8 mouse cellular contexts compared by ENCODE assay signal in the genomic region with DNA sequence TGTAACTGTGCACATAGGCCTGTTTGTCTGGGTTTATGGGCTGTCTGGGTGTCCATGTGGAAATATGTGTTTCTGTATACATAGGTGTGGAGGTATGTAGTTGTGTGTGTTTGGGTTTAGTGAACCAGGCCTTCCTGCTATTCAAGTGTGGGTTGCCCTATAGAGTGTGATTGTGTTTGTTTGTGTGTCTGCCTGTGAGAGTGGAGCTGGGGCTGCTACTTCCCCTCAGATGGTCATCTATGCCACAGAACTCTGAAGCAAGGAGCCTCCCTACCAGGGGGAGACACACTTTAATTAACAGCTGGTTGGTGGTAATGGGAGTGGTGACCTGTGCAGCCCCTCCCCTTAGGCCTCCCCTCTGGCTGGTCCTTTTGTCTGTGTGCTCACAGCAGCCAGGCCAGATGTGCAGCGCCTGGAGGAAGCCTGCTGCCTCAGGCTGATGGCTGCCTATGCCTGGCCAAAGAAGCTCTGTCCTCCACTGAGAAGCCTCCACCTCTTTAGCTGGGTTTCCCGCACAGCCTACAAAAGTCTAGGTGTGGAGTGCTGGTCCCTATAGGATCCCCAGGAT. TPM values are rescaled to one million over a fixed set of nuclear protein-coding genes. Genes with fewer than 3 reads are reported as not detected.
A peak's percentile ranks its signal among the peaks of the same experiment; 100 is the strongest.
DNase-seq lines count a peak whose midpoint lies in the region; ATAC-seq and TF ChIP-seq lines count a peak whose summit lies in the region.

No protein-coding gene starts in this region.

- H3K9ac ChIP-seq in forebrain, postnatal 0 days = peak overlapping the region; percentile 70
- peak overlapping the region; percentile 72 for H3K9ac ChIP-seq in intestine, embryonic 15.5 days
- H3K9ac ChIP-seq in stomach, postnatal 0 days (ENCODE audit: low read length) = peak overlapping the region; percentile 54

- H3K27me3 ChIP-seq in thymus, adult 2 months (ENCODE audit: control insufficient read depth, insufficient read depth, low read length) = no peaks in the 10 kb centered on the region
- no peaks in the 10 kb centered on the region for H3K27me3 ChIP-seq in forebrain, postnatal 0 days (ENCODE audit: insufficient read depth, low read length)
- H3K27me3 ChIP-seq in intestine, embryonic 15.5 days (replicated peaks) = no peaks in the 10 kb centered on the region
- H3K27me3 ChIP-seq in stomach, postnatal 0 days (ENCODE audit: control insufficient read depth, insufficient read depth, low read length) = no peaks in the 10 kb centered on the region

- H3K36me3 ChIP-seq in thymus, adult 2 months (ENCODE audit: control insufficient read depth, insufficient read depth, low read length) = no peaks in the 10 kb centered on the region; the same call in 1 of the 2 replicates
- H3K36me3 ChIP-seq in forebrain, postnatal 0 days (ENCODE audit: insufficient read depth) = peaks cover 11% of the 10 kb centered on the region; the same call in 1 of the 2 replicates
- H3K36me3 ChIP-seq in intestine, embryonic 15.5 days = peaks cover 3% of the 10 kb centered on the region; the same call in 1 of the 2 replicates
- H3K36me3 ChIP-seq in stomach, postnatal 0 days (ENCODE audit: control insufficient read depth, insufficient read depth, low read length) = 0 out of 2 replicates have a peak, but pooled peaks cover 2% of the 10 kb centered on the region

- H3K4me1 ChIP-seq in thymus, adult 2 months (replicated peaks; ENCODE audit: control insufficient read depth, insufficient read depth, low read length) = peaks cover 11% of the 10 kb centered on the region
- 0 out of 2 replicates have a peak, but pooled peaks cover 3% of the 10 kb centered on the region for H3K4me1 ChIP-seq in forebrain, postnatal 0 days (ENCODE audit: insufficient read depth)
- H3K4me1 ChIP-seq in intestine, embryonic 15.5 days (replicated peaks) = peaks cover 20% of the 10 kb centered on the region
- 0 out of 2 replicates have a peak, but pooled peaks cover 2% of the 10 kb centered on the region for H3K4me1 ChIP-seq in stomach, postnatal 0 days (replicated peaks; ENCODE audit: control insufficient read depth, insufficient read depth)

- ATAC-seq in forebrain, postnatal 0 days = peak; percentile 26; the same call in 1 of the 2 replicates
- peak; percentile 34; the same call in 1 of the 2 replicates for ATAC-seq in intestine, embryonic 15.5 days
- peak; percentile 43 for ATAC-seq in megakaryocyte, adult 5-6 weeks (ENCODE audit: poor library complexity, severe bottlenecking)
- peak; percentile 34; the same call in 1 of the 2 replicates for ATAC-seq in stomach, postnatal 0 days (ENCODE audit: low FRiP score, low TSS enrichment)

- 0 out of 2 replicates have a peak overlapping the region, but pooled peaks have one; percentile 20 for H3K4me3 ChIP-seq in thymus, adult 2 months (ENCODE audit: control insufficient read depth, insufficient read depth, low read length)
- peak overlapping the region; percentile 68 for H3K4me3 ChIP-seq in forebrain, postnatal 0 days (ENCODE audit: low read depth, low read length)
- peak overlapping the region; percentile 61 for H3K4me3 ChIP-seq in intestine, embryonic 15.5 days (replicated peaks)
- H3K4me3 ChIP-seq in stomach, postnatal 0 days (ENCODE audit: low read depth, low read length) = peak overlapping the region; percentile 55

- 36% methylated on average over 2 of the region's 2 CpGs for WGBS in thymus, adult 2 months
- 0% methylated on average over 2 of the region's 2 CpGs for WGBS in forebrain, postnatal 0 days
- WGBS in intestine, embryonic 15.5 days = 12% methylated on average over 2 of the region's 2 CpGs
- WGBS in stomach, postnatal 0 days = 5% methylated on average over 2 of the region's 2 CpGs

- no peak for TF ChIP-seq POLR2A in thymus, adult 2 months (IDR thresholded peaks at IDR 0.05; ENCODE audit: control insufficient read depth, extremely low read depth, insufficient read depth, low read length, poor library complexity)

- peak; percentile 13 for DNase-seq in thymus, adult 2 months
- no peak for DNase-seq in thymus, postnatal 10 days (ENCODE audit: low spot score in 2 of 2)
- DNase-seq in forebrain, postnatal 0 days = no peak
- DNase-seq in stomach, postnatal 0 days (ENCODE audit: low spot score) = peak; percentile 18
- no peak for DNase-seq in layer of hippocampus, adult 18-20 months (ENCODE audit: low spot score in 2 of 2)
- DNase-seq in ovary, postnatal 14 days (ENCODE audit: low spot score) = no peak

- TF ChIP-seq EP300 in stomach, postnatal 0 days (optimal IDR thresholded peaks at IDR 0.05) = no peak

- H3K27ac ChIP-seq in thymus, adult 2 months (ENCODE audit: control insufficient read depth, insufficient read depth, low read length) = no peak overlapping the region
- no peak overlapping the region; the same call in 1 of the 2 replicates for H3K27ac ChIP-seq in forebrain, postnatal 0 days (ENCODE audit: low read depth, low read length)
- H3K27ac ChIP-seq in intestine, embryonic 15.5 days = peak overlapping the region; percentile 70
- peak overlapping the region; percentile 79 for H3K27ac ChIP-seq in stomach, postnatal 0 days (replicated peaks)

- TF ChIP-seq CTCF in thymus, adult 2 months (IDR thresholded peaks at IDR 0.05; ENCODE audit: borderline replicate concordance, control insufficient read depth, extremely low read depth, insufficient read depth, low read length, poor library complexity) = no peak
- no peak for TF ChIP-seq CTCF in forebrain, postnatal 0 days (IDR thresholded peaks at IDR 0.05; ENCODE audit: low read depth)
- no peak for TF ChIP-seq CTCF in stomach, postnatal 0 days (IDR thresholded peaks at IDR 0.05; ENCODE audit: low read depth)

- peak overlapping the region; percentile 52 for H3K4me2 ChIP-seq in forebrain, postnatal 0 days (ENCODE audit: low read depth)
- H3K4me2 ChIP-seq in intestine, embryonic 15.5 days (replicated peaks) = peak overlapping the region; percentile 79
- peak overlapping the region; percentile 71 for H3K4me2 ChIP-seq in stomach, postnatal 0 days (replicated peaks; ENCODE audit: low read depth)

- no peaks in the 10 kb centered on the region for H3K9me3 ChIP-seq in forebrain, postnatal 0 days (ENCODE audit: low read length)
- H3K9me3 ChIP-seq in intestine, embryonic 15.5 days = no peaks in the 10 kb centered on the region
- H3K9me3 ChIP-seq in stomach, postnatal 0 days (ENCODE audit: control insufficient read depth, low read length) = no peaks in the 10 kb centered on the region

RNA-seq across cellular contexts. Expression of a gene that starts 0.9 kb away (rescaled TPM):
- polyA plus RNA-seq in thymus, adult 2 months (2012; rRNA removed) = 116 and 130 TPM in 2 replicates
- total RNA-seq in forebrain, postnatal 0 days (2014; rRNA removed) = 53.2 and 56.6 TPM in 2 replicates
- 12.3 and 20.3 TPM in 2 replicates for polyA plus RNA-seq in forebrain, postnatal 0 days (2015; fragmentation: Nextera tagmentation; extraction: Ambion mirVana)
- polyA plus RNA-seq in intestine, embryonic 15.5 days (2015; fragmentation: Nextera tagmentation; extraction: Ambion mirVana) = 37.6 and 42.1 TPM in 2 replicates
- total RNA-seq in megakaryocyte, adult 5-6 weeks (2015) = 27.5 and 28.6 TPM in 2 replicates
- 39.7 and 41.6 TPM in 2 replicates for total RNA-seq in megakaryocyte, adult 5-6 weeks (2017)
- 12.5 and 15.1 TPM in 2 replicates for polyA plus RNA-seq in stomach, postnatal 0 days (2015; fragmentation: Nextera tagmentation; extraction: Ambion mirVana)
- 10 to 100 TPM; 18.7 to 20.3 TPM for total RNA-seq in layer of hippocampus, adult 18-20 months (2021)

RNA-seq across cellular contexts. Expression of a gene that starts 30.6 kb away (rescaled TPM):
- 12.4 and 14.9 TPM in 2 replicates for polyA plus RNA-seq in thymus, adult 2 months (2012; rRNA removed)
- 2.0 and 2.3 TPM in 2 replicates for total RNA-seq in forebrain, postnatal 0 days (2014; rRNA removed)
- 0.87 and 1.5 TPM in 2 replicates for polyA plus RNA-seq in forebrain, postnatal 0 days (2015; fragmentation: Nextera tagmentation; extraction: Ambion mirVana)
- polyA plus RNA-seq in intestine, embryonic 15.5 days (2015; fragmentation: Nextera tagmentation; extraction: Ambion mirVana) = 3.8 and 3.9 TPM in 2 replicates
- total RNA-seq in megakaryocyte, adult 5-6 weeks (2015) = 151 and 157 TPM in 2 replicates
- total RNA-seq in megakaryocyte, adult 5-6 weeks (2017) = 380 and 381 TPM in 2 replicates
- polyA plus RNA-seq in stomach, postnatal 0 days (2015; fragmentation: Nextera tagmentation; extraction: Ambion mirVana) = 0.98 and 1.5 TPM in 2 replicates
- total RNA-seq in layer of hippocampus, adult 18-20 months (2021) = 1 to 10 TPM; 1.3 to 2.8 TPM

Comparison
In these comparisons a context has a peak if more than half of its experiments do, and no peak if none do; other contexts are left out.
1. DNase-seq: peak in thymus, adult 2 months (single experiment) and stomach, postnatal 0 days (single experiment); none in thymus, postnatal 10 days (0 of 2), forebrain, postnatal 0 days (single experiment), layer of hippocampus, adult 18-20 months (0 of 2) and ovary, postnatal 14 days (single experiment).
2. H3K27ac ChIP-seq: peak in intestine, embryonic 15.5 days (single experiment) and stomach, postnatal 0 days (single experiment); none in thymus, adult 2 months (single experiment) and forebrain, postnatal 0 days (single experiment).
3. Peak in every context shown above with its lines, with median percentiles within 50 percentile points of each other: H3K4me3 ChIP-seq, ATAC-seq, H3K4me2 ChIP-seq and H3K9ac ChIP-seq.